Mouse (Mus musculus): ENCODE data around the gene Cyb561d2.

DNA sequence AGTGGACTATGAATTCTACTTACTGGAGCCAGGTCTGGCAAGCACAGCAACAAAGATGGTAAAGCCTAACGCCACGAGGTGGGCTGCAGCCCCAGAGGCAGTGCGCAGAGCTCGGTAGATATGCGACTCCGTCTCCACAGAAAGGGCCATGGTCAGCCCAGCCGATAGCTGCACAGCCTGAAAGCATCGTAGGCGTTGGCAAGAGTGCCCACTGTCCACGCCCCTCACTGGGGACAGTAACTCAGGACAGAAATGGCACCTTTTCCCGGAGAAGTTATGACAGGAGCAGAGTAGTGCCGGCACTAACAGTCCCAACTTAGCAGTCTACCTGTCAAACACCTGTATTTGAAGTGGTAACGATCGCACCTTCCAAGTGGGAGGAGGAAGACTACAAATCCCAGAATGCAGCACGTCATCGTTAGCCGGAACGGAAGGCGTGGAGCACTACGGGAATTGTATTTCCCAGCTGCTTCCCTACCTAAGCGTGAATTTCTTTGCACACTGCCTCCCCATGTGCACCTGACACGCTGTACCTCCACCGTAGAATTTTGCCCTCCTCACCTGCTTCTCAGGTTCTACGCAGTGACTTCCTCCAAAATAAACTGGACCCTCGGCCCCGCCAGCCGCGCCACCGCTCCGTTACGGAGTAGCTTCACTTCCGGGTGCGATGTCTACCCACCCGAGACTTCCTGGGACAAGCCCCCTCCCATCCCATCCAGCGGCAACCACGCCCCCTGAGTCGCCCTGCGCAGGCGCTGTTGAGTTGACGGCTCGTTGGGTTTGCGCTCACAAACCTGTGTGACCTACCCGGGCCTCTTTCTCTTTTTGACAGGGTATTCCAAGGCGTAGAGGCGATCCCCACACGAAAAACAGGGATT is at the start of gene Cyb561d2, which contains the start of gene Nprl2:
- peak; percentile 77 for TF ChIP-seq CHD2 (IDR thresholded peaks at IDR 0.05; ENCODE audit: low read length)
- peak; percentile 91 for TF ChIP-seq ELF1 (IDR thresholded peaks at IDR 0.05; ENCODE audit: low read depth, low read length)
- peak; percentile 48 to 83; a peak in 3 of 4 replicates for TF ChIP-seq POLR2A (IDR thresholded peaks at IDR 0.05; ENCODE audit: control insufficient read depth in 1 of 2, insufficient read depth in 1 of 2, low read depth in 1 of 2, low read length in 2 of 2, poor library complexity in 1 of 2)
- TF ChIP-seq TCF12 (IDR thresholded peaks at IDR 0.05; ENCODE audit: low read depth, low read length), result no peak; the same call in 1 of the 2 replicates
- no peak for TF ChIP-seq POLR2AphosphoS5 (IDR thresholded peaks at IDR 0.05; ENCODE audit: borderline replicate concordance, low read depth, low read length)
- TF ChIP-seq ZNF384 (IDR thresholded peaks at IDR 0.05; ENCODE audit: low read depth, low read length), result no peak
- no peak for TF ChIP-seq EP300 (IDR thresholded peaks at IDR 0.05; ENCODE audit: low read depth in 1 of 2, low read length in 2 of 2)
- TF ChIP-seq RAD21 (IDR thresholded peaks at IDR 0.05; ENCODE audit: low read depth, low read length), result no peak

Data from MEL (cell line).